Mouse (Mus musculus) R1 (cell line): ENCODE results near the gene Morc2a.
"Not testable (repeated sequence)": the region's sequence is repeated elsewhere in the genome, so short reads cannot be mapped to it uniquely, and the experiment has no call there.

Experiments used
- DNase-seq: peaks from one replicate; pipeline ENCODE4 v3.0.0-alpha.2; 2018; ENCODE audit warnings: low read depth, low spot score

Gene Morc2a

GRCm38 (mm10) chr11:3648964-3649841 is at the start of gene Morc2a:
Gene Morc2a (plus strand): TSS chr11:3649191.
- peak; percentile 99 for DNase-seq

- not testable (repeated sequence) for DNase-seq
These were observed 47.0 kb upstream of the Morc2a start for GRCm38 (mm10) chr11:3601966-3602365.

- not testable (repeated sequence) for DNase-seq
These were observed 46.3 kb upstream of the Morc2a start for GRCm38 (mm10) chr11:3602687-3603086.

GRCm38 (mm10) chr11:3606456-3606855 is 42.5 kb upstream of the Morc2a start:
- no peak for DNase-seq

- DNase-seq, result no peak
These were observed 33.4 kb upstream of the Morc2a start for GRCm38 (mm10) chr11:3615576-3615975.

- no peak for DNase-seq
These were observed 26.2 kb upstream of the Morc2a start for GRCm38 (mm10) chr11:3622826-3623225.

- DNase-seq, result no peak
These were observed 24.5 kb upstream of the Morc2a start for GRCm38 (mm10) chr11:3624391-3625027.

- peak; percentile 29 for DNase-seq
These were observed 19.9 kb upstream of the Morc2a start for GRCm38 (mm10) chr11:3628999-3629491.

- DNase-seq, result not testable (repeated sequence)
These were observed 15.7 kb upstream of the Morc2a start for GRCm38 (mm10) chr11:3633269-3633668.

GRCm38 (mm10) chr11:3647688-3648087 is 1.3 kb upstream of the Morc2a start:
- DNase-seq, result peak; percentile 18

GRCm38 (mm10) chr11:3648305-3648963 is 557 bp upstream of the Morc2a start:
- peak; percentile 60 for DNase-seq

GRCm38 (mm10) chr11:3650141-3650540 is 1.1 kb downstream of the Morc2a start:
- DNase-seq, result no peak

- DNase-seq, result no peak
These were observed 13.0 kb downstream of the Morc2a start for GRCm38 (mm10) chr11:3661964-3662363.

GRCm38 (mm10) chr11:3667506-3667905 is 18.5 kb downstream of the Morc2a start:
- DNase-seq, result no peak

GRCm38 (mm10) chr11:3668768-3669167 is 19.8 kb downstream of the Morc2a start:
- no peak for DNase-seq

GRCm38 (mm10) chr11:3669849-3670248 is 20.9 kb downstream of the Morc2a start:
- DNase-seq, result no peak

- DNase-seq, result no peak
These were observed 22.1 kb downstream of the Morc2a start for GRCm38 (mm10) chr11:3671000-3671628.

- DNase-seq, result no peak
These were observed 25.6 kb downstream of the Morc2a start for GRCm38 (mm10) chr11:3674545-3674944.

GRCm38 (mm10) chr11:3676423-3676822 is 27.4 kb downstream of the Morc2a start:
- no peak for DNase-seq

- no peak for DNase-seq
These were observed 28.2 kb downstream of the Morc2a start for GRCm38 (mm10) chr11:3677204-3677603.

- no peak for DNase-seq
These were observed 30.8 kb downstream of the Morc2a start for GRCm38 (mm10) chr11:3679771-3680170.

GRCm38 (mm10) chr11:3683696-3684095 is 34.7 kb downstream of the Morc2a start:
- no peak for DNase-seq
